Mouse (Mus musculus) MEL (cell line): Measurements from ENCODE around the gene Katnbl1.

ENCODE experiments used
- CHD2 ChIP-seq: IDR thresholded peaks from 2 replicates; pipeline ENCODE4 v1.6.1; 2011; ENCODE audit warnings: low read length, improper control_type of control experiment
- CTCF ChIP-seq, 3 experiments: IDR thresholded peaks in 2 of 3; conservative IDR thresholded peaks in 1 of 3; 2 replicates each; pipeline ENCODE4 v1.5.1; 2011 to 2012; ENCODE audit warnings: low read length in 3 of 3, low read depth in 2 of 3, mild to moderate bottlenecking in 2 of 3, improper control_type of control experiment in 1 of 3, inconsistent platforms in 1 of 3, mixed read lengths in 1 of 3, moderate library complexity in 1 of 3; ENCODE audit not compliant: control insufficient read depth in 1 of 3, insufficient read depth in 1 of 3, poor library complexity in 1 of 3, severe bottlenecking in 1 of 3
- GATA1 ChIP-seq: IDR thresholded peaks from 2 replicates; pipeline ENCODE4 v1.6.1; 2011; ENCODE audit warnings: low read depth, low read length, improper control_type of control experiment
- HCFC1 ChIP-seq: IDR thresholded peaks from 2 replicates; pipeline ENCODE4 v1.6.1; 2012; ENCODE audit warnings: low read depth, mild to moderate bottlenecking, inconsistent platforms, low read length, improper control_type of control experiment, moderate library complexity
- KAT2A ChIP-seq: conservative IDR thresholded peaks from 2 replicates; pipeline ENCODE4 v1.6.1; 2012; ENCODE audit warnings: low read depth, low read length, improper control_type of control experiment, inconsistent platforms
- MAFK ChIP-seq: IDR thresholded peaks from 2 replicates; pipeline ENCODE4 v1.6.1; 2011; ENCODE audit warnings: low read depth, mild to moderate bottlenecking, low read length, improper control_type of control experiment, borderline replicate concordance
- MEF2A ChIP-seq: IDR thresholded peaks from 2 replicates; pipeline ENCODE4 v1.6.1; 2014; ENCODE audit warnings: low read depth, mild to moderate bottlenecking, inconsistent platforms, low read length, improper control_type of control experiment; ENCODE audit not compliant: poor library complexity, insufficient replicate concordance, severe bottlenecking; ENCODE audit errors: extremely low read depth
- POLR2A ChIP-seq, 2 experiments: IDR thresholded peaks; 2 replicates each; pipeline ENCODE4 v1.6.1; 2011 to 2012; ENCODE audit warnings: low read length in 2 of 2, mild to moderate bottlenecking in 2 of 2, control low read depth in 1 of 2, improper control_type of control experiment in 1 of 2, low read depth in 1 of 2, moderate library complexity in 1 of 2; ENCODE audit not compliant: control insufficient read depth in 1 of 2, insufficient read depth in 1 of 2, poor library complexity in 1 of 2
- POLR2AphosphoS2 ChIP-seq: IDR thresholded peaks from 2 replicates; pipeline ENCODE4 v1.6.1; 2011; ENCODE audit warnings: low read length, improper control_type of control experiment
- UBTF ChIP-seq: IDR thresholded peaks from 2 replicates; pipeline ENCODE4 v1.6.1; 2012; ENCODE audit warnings: low read depth, mild to moderate bottlenecking, inconsistent platforms, low read length, improper control_type of control experiment, moderate library complexity, borderline replicate concordance; ENCODE audit not compliant: insufficient read depth
- USF2 ChIP-seq, 2 experiments: IDR thresholded peaks; 2 replicates each; pipeline ENCODE4 v1.6.1; 2011 to 2012; ENCODE audit warnings: improper control_type of control experiment in 2 of 2, low read length in 2 of 2, borderline replicate concordance in 1 of 2, inconsistent platforms in 1 of 2, low read depth in 1 of 2, mild to moderate bottlenecking in 1 of 2; ENCODE audit not compliant: insufficient read depth in 1 of 2
- ZC3H11A ChIP-seq: IDR thresholded peaks from 2 replicates; pipeline ENCODE4 v1.6.1; 2012; ENCODE audit warnings: low read depth, mild to moderate bottlenecking, inconsistent platforms, low read length, improper control_type of control experiment
- ZMIZ1 ChIP-seq: IDR thresholded peaks from 2 replicates; pipeline ENCODE4 v1.6.1; 2012; ENCODE audit warnings: low read depth, mild to moderate bottlenecking, inconsistent platforms, low read length, improper control_type of control experiment, moderate library complexity

GRCm38 (mm10) chr2:112332051-112332898, 46.7 kb upstream of the Katnbl1 start:
- TF ChIP-seq POLR2AphosphoS2 (no peak), USF2 (IDR thresholded peaks at IDR 0.05; ENCODE audit: borderline replicate concordance in 1 of 2, insufficient read depth in 1 of 2, low read depth in 1 of 2, low read length in 2 of 2) (no peak), ZC3H11A (no peak), CTCF (IDR thresholded peaks at IDR 0.05 in 2 of 3, conservative IDR thresholded peaks at IDR 0.05 in 1 of 3; ENCODE audit: control insufficient read depth in 1 of 3, insufficient read depth in 1 of 3, low read depth in 2 of 3, low read length in 3 of 3, poor library complexity in 1 of 3, severe bottlenecking in 1 of 3) (no peak), POLR2A (IDR thresholded peaks at IDR 0.05; ENCODE audit: control insufficient read depth in 1 of 2, insufficient read depth in 1 of 2, low read depth in 1 of 2, low read length in 2 of 2, poor library complexity in 1 of 2) (no peak), KAT2A (no peak), HCFC1 (no peak), ZMIZ1 (no peak), MAFK (no peak), GATA1 (peak; percentile 91), MEF2A (no peak), CHD2 (no peak), UBTF (no peak)
